Mouse (Mus musculus) megakaryocyte, embryonic 14.5 days (primary cell): ENCODE data around the gene Topors.

ENCODE experiments used
- FLI1 ChIP-seq: IDR thresholded peaks from 2 replicates; pipeline ENCODE4 v1.6.1; 2012; ENCODE audit warnings: low read length, inconsistent platforms, mixed read lengths
- GATA1 ChIP-seq: IDR thresholded peaks from 3 replicates; pipeline ENCODE4 v1.6.1; 2012; ENCODE audit warnings: mixed read lengths, low read length, inconsistent platforms, borderline replicate concordance

DNA sequence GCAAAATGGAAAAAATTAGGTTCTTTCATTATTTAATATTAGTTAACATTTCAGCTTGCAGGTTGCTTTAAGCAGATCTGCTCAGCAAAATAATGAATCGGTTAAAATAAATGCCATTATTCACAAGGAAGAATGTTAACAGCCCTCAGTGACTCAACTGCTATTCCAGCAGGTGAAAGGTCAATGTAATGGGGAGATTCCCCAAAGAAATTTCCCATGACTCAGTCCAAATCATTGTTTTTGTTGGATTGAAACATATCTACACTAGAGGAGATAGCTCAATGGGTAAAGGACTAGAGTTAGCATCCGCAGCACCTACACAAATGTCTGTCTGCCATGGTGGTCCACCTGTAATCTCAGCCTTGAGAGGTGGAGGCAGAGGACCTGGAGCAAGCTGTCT, 19.4 kb upstream of the Topors start:
- TF ChIP-seq FLI1 (no peak), GATA1 (no peak)
